Mouse (Mus musculus): Measurements from ENCODE around the gene Rere. TPM values are rescaled to one million over a fixed set of nuclear protein-coding genes. Genes with fewer than 3 reads are reported as not detected.
"Not testable (repeated sequence)": the region's sequence is repeated elsewhere in the genome, so short reads cannot be mapped to it uniquely, and the experiment has no call there.

The Rere gene
- polyA plus RNA-seq, 1 experiment from 2014 or later, result 29.0 TPM

GRCm38 (mm10) chr4:150488767-150489166 lies 207.3 kb downstream of the Rere start:
- peak; percentile 26; the same call in 1 of the 2 replicates for ATAC-seq
- H3K36me3 ChIP-seq (ENCODE audit: control insufficient read depth, insufficient read depth, low read length), result no peaks in the 10 kb centered on the region
- H3K4me2 ChIP-seq (ENCODE audit: low read length), result peak overlapping the region; percentile 81
- peak overlapping the region; percentile 87 for H3K27ac ChIP-seq (ENCODE audit: low read length)
- H3K4me1 ChIP-seq (ENCODE audit: control insufficient read depth, insufficient read depth, low read length), result peaks cover 35% of the 10 kb centered on the region
- H3K9ac ChIP-seq (ENCODE audit: low read depth, low read length), result peak overlapping the region; percentile 64
- H3K27me3 ChIP-seq (ENCODE audit: control insufficient read depth, insufficient read depth, low read depth, low read length), result no peaks in the 10 kb centered on the region
- no peaks in the 10 kb centered on the region for H3K9me3 ChIP-seq (replicated peaks; ENCODE audit: control insufficient read depth, low read length, poor library complexity, severe bottlenecking)
- 45% methylated on average over 4 of the region's 4 CpGs for WGBS
- peak overlapping the region; percentile 45 for H3K4me3 ChIP-seq (ENCODE audit: low read depth, low read length)

DNA sequence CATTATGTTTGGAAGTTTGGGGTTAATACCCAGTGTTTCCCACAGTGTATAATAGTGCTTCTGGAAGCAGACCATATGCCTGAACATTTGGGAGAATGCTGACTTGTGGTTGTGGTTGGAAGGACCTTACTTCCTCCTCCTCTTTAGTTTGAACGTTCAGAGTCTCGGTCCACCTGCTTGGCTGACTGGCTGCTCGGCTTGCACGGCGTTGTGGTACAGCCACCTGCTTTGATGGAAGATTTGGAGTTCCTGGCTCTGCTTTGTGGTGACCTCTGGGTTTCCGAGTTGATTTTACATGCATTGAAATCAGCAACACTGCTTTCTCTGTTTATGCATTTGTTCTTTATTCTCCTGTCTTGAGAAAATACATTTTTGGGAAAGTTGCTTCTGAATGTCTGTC lies 208.6 kb downstream of the Rere start:
- H3K27me3 ChIP-seq (ENCODE audit: control insufficient read depth, insufficient read depth, low read depth, low read length), result no peaks in the 10 kb centered on the region
- H3K27ac ChIP-seq (ENCODE audit: low read length), result no peak overlapping the region
- peaks cover 40% of the 10 kb centered on the region for H3K4me1 ChIP-seq (ENCODE audit: control insufficient read depth, insufficient read depth, low read length)
- no peak overlapping the region for H3K9ac ChIP-seq (ENCODE audit: low read depth, low read length)
- no peaks in the 10 kb centered on the region for H3K36me3 ChIP-seq (ENCODE audit: control insufficient read depth, insufficient read depth, low read length)
- ATAC-seq, result no peak
- H3K4me2 ChIP-seq (ENCODE audit: low read length), result no peak overlapping the region
- 94% methylated on average over 6 of the region's 6 CpGs for WGBS
- H3K4me3 ChIP-seq (ENCODE audit: low read depth, low read length), result no peak overlapping the region
- H3K9me3 ChIP-seq (replicated peaks; ENCODE audit: control insufficient read depth, low read length, poor library complexity, severe bottlenecking), result no peaks in the 10 kb centered on the region

DNA sequence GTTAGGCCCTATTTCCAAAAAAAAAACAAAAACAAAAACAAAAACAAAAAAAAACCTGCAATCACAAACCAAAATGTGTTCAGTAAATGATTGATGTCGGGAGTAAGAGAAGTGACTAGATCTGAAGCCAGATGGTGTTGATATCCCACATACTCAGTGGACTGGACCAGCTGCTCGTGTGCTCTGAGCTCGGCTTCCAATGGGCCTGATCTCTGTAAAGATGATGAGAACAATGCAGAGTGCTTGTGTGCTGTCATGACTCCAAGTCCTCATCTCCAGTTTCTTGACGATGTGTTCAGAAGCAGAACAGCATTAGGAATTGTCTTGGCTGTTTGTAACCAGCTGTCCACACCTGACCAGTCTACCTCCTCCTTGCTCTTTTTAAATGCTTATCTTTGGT lies 210.3 kb downstream of the Rere start:
- ATAC-seq, result no peak
- WGBS, result 64% methylated on average over 4 of the region's 4 CpGs
- Histone ChIP-seq H3K27ac (ENCODE audit: low read length) (no peak overlapping the region), H3K9ac (ENCODE audit: low read depth, low read length) (no peak overlapping the region), H3K9me3 (replicated peaks; ENCODE audit: control insufficient read depth, low read length, poor library complexity, severe bottlenecking) (no peaks in the 10 kb centered on the region), H3K27me3 (ENCODE audit: control insufficient read depth, insufficient read depth, low read depth, low read length) (no peaks in the 10 kb centered on the region), H3K4me1 (ENCODE audit: control insufficient read depth, insufficient read depth, low read length) (peaks cover 50% of the 10 kb centered on the region), H3K4me2 (ENCODE audit: low read length) (no peak overlapping the region), H3K4me3 (ENCODE audit: low read depth, low read length) (no peak overlapping the region), H3K36me3 (ENCODE audit: control insufficient read depth, insufficient read depth, low read length) (no peaks in the 10 kb centered on the region)

- H3K4me3 ChIP-seq (ENCODE audit: low read depth, low read length), result no peak overlapping the region
- H3K9me3 ChIP-seq (replicated peaks; ENCODE audit: control insufficient read depth, low read length, poor library complexity, severe bottlenecking), result no peaks in the 10 kb centered on the region
- H3K4me1 ChIP-seq (ENCODE audit: control insufficient read depth, insufficient read depth, low read length), result peaks cover 38% of the 10 kb centered on the region
- WGBS, result 83% methylated on average over 7 of the region's 7 CpGs
- H3K27ac ChIP-seq (ENCODE audit: low read length), result no peak overlapping the region
- no peak for ATAC-seq
- no peaks in the 10 kb centered on the region for H3K36me3 ChIP-seq (ENCODE audit: control insufficient read depth, insufficient read depth, low read length)
- H3K4me2 ChIP-seq (ENCODE audit: low read length), result no peak overlapping the region
- H3K9ac ChIP-seq (ENCODE audit: low read depth, low read length), result no peak overlapping the region
- no peaks in the 10 kb centered on the region for H3K27me3 ChIP-seq (ENCODE audit: control insufficient read depth, insufficient read depth, low read depth, low read length)
Measured at GRCm38 (mm10) chr4:150493258-150493937, 212.0 kb downstream of the Rere start.

DNA sequence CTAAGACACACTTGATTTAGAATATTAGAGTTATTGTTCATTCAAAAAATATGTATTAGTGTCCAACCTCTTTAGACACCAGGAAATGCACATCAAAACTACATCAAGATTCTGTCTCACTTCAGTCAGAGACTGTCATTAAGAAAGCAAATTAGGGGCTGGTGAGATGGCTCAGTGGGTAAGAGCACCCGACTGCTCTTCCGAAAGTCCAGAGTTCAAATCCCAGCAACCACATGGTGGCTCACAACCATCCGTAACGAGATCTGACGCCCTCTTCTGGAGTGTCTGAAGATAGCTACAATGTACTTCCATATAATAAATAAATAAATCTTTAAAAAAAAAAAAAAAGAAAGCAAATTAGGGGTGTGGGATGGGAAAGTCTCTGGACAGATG lies 212.5 kb downstream of the Rere start:
- not testable (repeated sequence) for H3K4me3 ChIP-seq (ENCODE audit: low read depth, low read length); H3K27ac ChIP-seq (ENCODE audit: low read length); ATAC-seq; H3K27me3 ChIP-seq (ENCODE audit: control insufficient read depth, insufficient read depth, low read depth, low read length); H3K4me2 ChIP-seq (ENCODE audit: low read length); H3K9ac ChIP-seq (ENCODE audit: low read depth, low read length); H3K36me3 ChIP-seq (ENCODE audit: control insufficient read depth, insufficient read depth, low read length); H3K9me3 ChIP-seq (replicated peaks; ENCODE audit: control insufficient read depth, low read length, poor library complexity, severe bottlenecking)
- 88% methylated on average over 2 of the region's 5 CpGs for WGBS
- peaks cover 32% of the 10 kb centered on the region for H3K4me1 ChIP-seq (ENCODE audit: control insufficient read depth, insufficient read depth, low read length)

- ATAC-seq, result peak; percentile 67
- Histone ChIP-seq H3K9me3 (replicated peaks; ENCODE audit: control insufficient read depth, low read length, poor library complexity, severe bottlenecking) (no peaks in the 10 kb centered on the region), H3K4me3 (ENCODE audit: low read depth, low read length) (no peak overlapping the region), H3K27me3 (ENCODE audit: control insufficient read depth, insufficient read depth, low read depth, low read length) (no peaks in the 10 kb centered on the region), H3K9ac (ENCODE audit: low read depth, low read length) (no peak overlapping the region), H3K27ac (ENCODE audit: low read length) (0 out of 2 replicates have a peak overlapping the region, but pooled peaks have one; percentile 6), H3K4me2 (ENCODE audit: low read length) (peak overlapping the region; percentile 5; the same call in 1 of the 2 replicates), H3K36me3 (ENCODE audit: control insufficient read depth, insufficient read depth, low read length) (no peaks in the 10 kb centered on the region), H3K4me1 (ENCODE audit: control insufficient read depth, insufficient read depth, low read length) (peaks cover 18% of the 10 kb centered on the region)
- WGBS, result 14% methylated on average over 2 of the region's 2 CpGs
Measured at GRCm38 (mm10) chr4:150495568-150495967, 214.1 kb downstream of the Rere start.

DNA sequence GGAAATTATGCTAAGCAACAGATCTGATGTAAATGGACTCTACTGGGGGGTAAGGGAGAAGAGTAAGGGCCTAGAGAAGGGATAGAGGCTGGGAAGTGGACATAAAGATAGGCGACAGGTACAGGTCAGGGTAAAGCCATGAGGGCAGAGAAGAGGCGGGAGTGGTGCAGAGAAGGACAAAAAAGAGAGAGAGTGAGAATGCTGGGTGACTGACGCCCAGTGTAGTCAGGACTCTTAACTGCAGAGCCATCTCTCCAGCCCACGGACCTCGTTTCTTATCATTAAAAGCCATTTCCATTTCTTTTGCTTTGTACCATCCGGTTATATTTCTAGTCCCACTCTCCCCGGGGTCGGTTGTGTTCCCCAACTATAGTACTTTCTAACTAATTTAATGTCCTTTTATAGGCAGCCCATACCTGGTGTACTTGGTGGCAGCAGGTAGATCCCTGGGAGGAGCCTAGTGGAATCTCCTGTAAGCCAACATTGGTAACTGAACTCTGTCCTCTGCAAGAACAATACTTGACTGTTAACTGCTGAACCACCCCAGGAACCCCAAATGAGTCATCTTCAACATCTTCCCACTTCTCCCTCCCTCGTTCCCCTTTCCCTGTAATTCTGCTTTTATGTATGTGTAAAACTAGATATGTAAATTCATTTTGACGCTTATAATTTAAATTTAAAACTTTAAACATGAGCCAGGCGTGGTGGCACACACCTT lies 223.0 kb downstream of the Rere start:
- Histone ChIP-seq H3K27ac (ENCODE audit: low read length) (no peak overlapping the region), H3K4me3 (ENCODE audit: low read depth, low read length) (no peak overlapping the region), H3K36me3 (ENCODE audit: control insufficient read depth, insufficient read depth, low read length) (peaks cover 5% of the 10 kb centered on the region; the same call in 1 of the 2 replicates), H3K4me1 (ENCODE audit: control insufficient read depth, insufficient read depth, low read length) (no peaks in the 10 kb centered on the region), H3K27me3 (ENCODE audit: control insufficient read depth, insufficient read depth, low read depth, low read length) (no peaks in the 10 kb centered on the region), H3K9ac (ENCODE audit: low read depth, low read length) (no peak overlapping the region), H3K4me2 (ENCODE audit: low read length) (no peak overlapping the region), H3K9me3 (replicated peaks; ENCODE audit: control insufficient read depth, low read length, poor library complexity, severe bottlenecking) (no peaks in the 10 kb centered on the region)
- 94% methylated on average over 11 of the region's 11 CpGs for WGBS
- ATAC-seq, result no peak

DNA sequence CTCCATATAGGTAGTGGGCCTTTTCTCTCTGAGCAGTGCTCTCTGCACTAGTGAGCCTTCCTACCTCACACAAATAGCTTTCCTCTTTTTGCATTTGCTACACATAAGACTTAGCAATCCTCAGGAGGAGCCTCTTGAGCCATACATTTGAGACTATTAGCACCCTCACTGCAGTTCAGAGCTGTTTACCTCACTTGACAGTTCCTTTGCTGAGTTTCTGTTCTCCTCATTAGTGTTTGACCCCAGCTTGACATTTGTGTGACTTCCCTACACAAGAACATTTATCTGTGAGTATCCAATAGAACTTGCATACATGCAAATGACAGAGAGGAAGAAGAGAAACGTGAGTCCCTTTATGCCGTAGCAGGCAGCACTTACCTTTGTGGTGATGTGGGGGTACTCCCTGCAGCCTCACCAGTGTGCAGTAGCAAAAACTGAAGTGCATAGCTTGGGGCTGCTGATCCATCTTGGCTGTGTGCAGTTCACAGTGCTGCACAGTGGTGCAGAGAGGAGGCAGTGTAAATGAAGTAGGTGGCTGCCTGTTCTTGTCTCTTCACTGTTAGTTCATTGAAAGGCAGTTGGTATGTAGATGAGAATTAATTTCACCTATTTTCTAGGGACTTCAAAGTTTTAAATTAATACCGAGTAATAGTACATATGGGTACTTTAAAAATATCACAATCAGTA lies 227.7 kb downstream of the Rere start:
- Histone ChIP-seq H3K27ac (ENCODE audit: low read length) (no peak overlapping the region), H3K27me3 (ENCODE audit: control insufficient read depth, insufficient read depth, low read depth, low read length) (no peaks in the 10 kb centered on the region), H3K4me2 (ENCODE audit: low read length) (no peak overlapping the region), H3K4me3 (ENCODE audit: low read depth, low read length) (no peak overlapping the region), H3K4me1 (ENCODE audit: control insufficient read depth, insufficient read depth, low read length) (no peaks in the 10 kb centered on the region), H3K9me3 (replicated peaks; ENCODE audit: control insufficient read depth, low read length, poor library complexity, severe bottlenecking) (no peaks in the 10 kb centered on the region), H3K9ac (ENCODE audit: low read depth, low read length) (no peak overlapping the region), H3K36me3 (ENCODE audit: control insufficient read depth, insufficient read depth, low read length) (peaks cover 19% of the 10 kb centered on the region; the same call in 1 of the 2 replicates)
- WGBS, result 87% methylated on average over 3 of the region's 3 CpGs
- ATAC-seq, result no peak

- no peak overlapping the region for H3K4me2 ChIP-seq (ENCODE audit: low read length)
- no peak overlapping the region for H3K27ac ChIP-seq (ENCODE audit: low read length)
- WGBS, result 94% methylated on average over 2 of the region's 2 CpGs
- peaks cover 19% of the 10 kb centered on the region; the same call in 1 of the 2 replicates for H3K36me3 ChIP-seq (ENCODE audit: control insufficient read depth, insufficient read depth, low read length)
- H3K4me3 ChIP-seq (ENCODE audit: low read depth, low read length), result no peak overlapping the region
- no peaks in the 10 kb centered on the region for H3K27me3 ChIP-seq (ENCODE audit: control insufficient read depth, insufficient read depth, low read depth, low read length)
- no peaks in the 10 kb centered on the region for H3K9me3 ChIP-seq (replicated peaks; ENCODE audit: control insufficient read depth, low read length, poor library complexity, severe bottlenecking)
- H3K4me1 ChIP-seq (ENCODE audit: control insufficient read depth, insufficient read depth, low read length), result no peaks in the 10 kb centered on the region
- H3K9ac ChIP-seq (ENCODE audit: low read depth, low read length), result no peak overlapping the region
- ATAC-seq, result no peak
Measured at GRCm38 (mm10) chr4:150510036-150510435, 228.6 kb downstream of the Rere start.
